Mouse (Mus musculus) layer of hippocampus, adult 8-10 months (tissue): ENCODE measurements around the gene Olfr324. TPM values are rescaled to one million over a fixed set of nuclear protein-coding genes. Genes with fewer than 3 reads are reported as not detected.

Experiments used
- DNase-seq, 2 experiments: peaks; one replicate each; pipeline ENCODE4 v3.0.0; 2022; ENCODE audit warnings: low spot score in 2 of 2
- total RNA-seq, 4 experiments: library from RNA; stranded (reverse); gene quantifications; 2 replicates each; pipeline ENCODE4 v1.2.4; 2022

Gene Olfr324
- not detected for total RNA-seq

DNA sequence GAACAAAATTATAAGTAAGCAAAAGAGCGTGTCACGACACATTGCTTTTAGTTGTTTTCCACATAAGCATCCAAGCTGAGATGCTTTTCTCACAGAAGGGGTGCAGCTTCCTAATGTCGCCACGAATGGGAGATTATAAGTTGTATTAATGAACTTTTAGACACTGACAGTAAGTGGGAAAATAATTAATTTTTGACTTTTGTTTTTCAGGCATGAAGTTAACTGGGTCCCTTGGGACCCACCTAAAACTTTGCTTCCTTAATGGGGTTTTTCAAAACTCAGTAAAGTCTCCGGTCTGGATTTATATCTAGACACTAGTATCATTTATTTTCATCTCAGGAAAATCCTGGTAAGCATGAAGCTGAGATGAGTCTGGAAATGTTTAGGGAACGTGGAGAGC, at the start of gene Olfr324:
Gene Olfr324, plus strand, starts transcription at position 301 of the 400 bp plus-strand sequence.
- no peak for DNase-seq

DNA sequence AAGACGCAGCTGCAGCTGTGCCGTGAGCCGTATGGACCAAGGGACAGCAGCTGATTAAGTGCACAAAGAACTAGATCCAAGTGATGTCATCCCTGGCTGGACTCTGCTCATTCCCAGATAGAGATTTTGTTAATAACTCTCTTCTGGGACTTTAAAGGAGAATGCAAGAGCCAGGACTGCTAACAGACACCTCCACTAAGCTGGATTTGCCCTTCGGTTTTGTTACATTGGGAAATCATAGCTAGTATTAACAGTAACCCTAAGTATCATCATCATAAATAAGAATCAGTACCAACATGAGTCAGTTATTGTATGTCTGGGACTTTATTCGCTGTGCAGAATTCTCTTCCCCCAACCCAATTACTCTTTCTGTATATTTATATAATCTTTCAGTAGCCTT, 48.6 kb upstream of the Olfr324 start, which contains the start of gene Olfr329-ps:
Gene Olfr329-ps, minus strand, starts transcription at position 101 of the 400 bp plus-strand sequence.
- no peak for DNase-seq

DNA sequence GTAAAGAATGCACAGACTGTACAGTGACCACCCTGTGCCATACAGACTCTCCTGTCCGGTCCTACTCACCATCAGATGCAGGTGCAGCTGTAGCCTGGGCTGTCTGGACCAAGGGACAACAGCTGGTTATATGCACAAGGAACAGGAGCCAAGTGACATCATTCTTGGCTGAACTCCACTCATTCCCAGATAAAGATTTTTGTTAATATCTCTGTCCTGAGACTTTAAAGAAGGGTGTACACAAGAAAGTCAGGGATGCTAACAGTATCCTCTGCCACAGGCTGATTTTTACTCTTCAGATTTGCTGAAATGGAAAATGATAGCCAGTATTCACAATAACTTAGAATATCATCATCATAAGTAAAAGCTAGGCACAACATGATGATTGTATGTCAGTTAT, 39.4 kb upstream of the Olfr324 start, which contains the start of gene Olfr328:
Gene Olfr328, minus strand, starts transcription at position 101 of the 400 bp plus-strand sequence.
- no peak for DNase-seq

GRCm38 (mm10) chr11:58570405-58570804, 24.5 kb upstream of the Olfr324 start, which contains the start of gene Olfr224:
TSS of gene Olfr224 (minus strand) at chr11:58570553.
- no peak for DNase-seq

DNA sequence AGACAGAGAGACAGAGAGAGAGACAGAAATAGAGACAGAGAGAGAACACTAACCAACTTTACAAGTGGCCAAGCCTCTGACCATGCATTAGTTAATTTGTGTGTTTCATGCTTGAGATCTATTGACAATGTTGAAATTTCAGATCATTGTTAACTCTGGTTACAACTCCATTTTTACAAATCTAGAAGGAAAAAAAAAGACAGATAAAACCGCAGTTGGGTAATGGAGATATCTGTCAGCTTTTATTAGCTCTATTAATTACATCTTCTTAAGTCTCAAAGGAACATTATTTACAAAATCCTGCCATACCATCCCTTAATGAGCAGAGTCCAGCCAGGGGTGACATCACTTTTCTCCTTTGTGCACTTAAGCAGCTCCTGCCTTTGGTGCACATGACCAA, 17.5 kb upstream of the Olfr324 start, which contains the start of gene Olfr325:
Gene Olfr325, plus strand, starts transcription at position 301 of the 400 bp plus-strand sequence.
- no peak for DNase-seq

GRCm38 (mm10) chr11:58578636-58579035, 16.3 kb upstream of the Olfr324 start:
- DNase-seq: peak; percentile 15 to 37

DNA sequence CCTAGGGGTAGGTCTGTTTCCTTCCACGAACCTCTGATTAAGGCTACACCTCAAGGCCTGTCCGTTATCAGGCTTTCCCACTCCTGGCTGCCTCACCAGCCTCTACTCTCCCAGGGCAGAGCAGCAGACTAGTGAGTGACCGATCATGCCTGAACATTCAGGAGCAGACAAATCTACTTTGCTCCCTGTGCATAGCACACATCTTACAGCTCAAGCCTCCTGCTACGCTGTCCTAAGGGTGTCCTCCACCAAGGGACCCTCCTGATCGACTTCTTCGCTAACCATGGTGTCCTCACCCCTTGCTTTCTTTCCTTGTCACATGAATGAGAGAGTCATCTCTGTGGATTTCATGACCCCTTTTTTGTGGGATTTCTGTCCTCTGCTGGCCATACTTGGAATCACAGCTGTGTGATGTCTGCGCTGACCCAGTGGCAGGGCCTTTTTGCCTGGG, 7.0 kb upstream of the Olfr324 start:
- DNase-seq: peak; percentile 4 to 21

DNA sequence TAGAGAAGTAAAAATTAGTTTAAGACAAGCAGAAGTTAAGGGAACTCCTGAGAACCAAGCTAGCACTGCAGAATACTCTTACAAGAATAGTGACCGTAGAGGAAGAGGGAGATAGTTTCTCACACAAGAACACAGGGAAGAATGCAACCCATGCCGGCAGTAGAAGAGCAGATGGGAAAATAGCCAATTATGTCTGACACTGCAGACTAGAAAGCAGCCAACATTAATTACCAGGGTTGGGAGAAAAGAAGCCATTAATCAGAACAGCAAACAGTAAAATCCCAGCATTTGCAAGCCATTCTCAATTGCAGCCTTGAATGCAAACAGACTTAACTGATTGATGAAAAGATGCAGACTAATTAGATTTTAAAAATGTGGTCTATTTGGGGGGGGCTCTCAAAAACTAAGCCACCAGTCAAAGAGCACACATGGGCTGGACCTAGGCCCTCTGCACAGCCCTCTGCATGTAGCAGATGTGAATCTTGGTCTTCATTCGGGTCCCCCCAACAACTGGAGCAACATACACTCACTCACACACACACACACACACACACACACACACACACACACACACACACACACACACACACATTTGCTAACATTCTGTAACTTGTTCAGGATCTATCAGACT, 6.2 kb upstream of the Olfr324 start:
- DNase-seq: no peak

DNA sequence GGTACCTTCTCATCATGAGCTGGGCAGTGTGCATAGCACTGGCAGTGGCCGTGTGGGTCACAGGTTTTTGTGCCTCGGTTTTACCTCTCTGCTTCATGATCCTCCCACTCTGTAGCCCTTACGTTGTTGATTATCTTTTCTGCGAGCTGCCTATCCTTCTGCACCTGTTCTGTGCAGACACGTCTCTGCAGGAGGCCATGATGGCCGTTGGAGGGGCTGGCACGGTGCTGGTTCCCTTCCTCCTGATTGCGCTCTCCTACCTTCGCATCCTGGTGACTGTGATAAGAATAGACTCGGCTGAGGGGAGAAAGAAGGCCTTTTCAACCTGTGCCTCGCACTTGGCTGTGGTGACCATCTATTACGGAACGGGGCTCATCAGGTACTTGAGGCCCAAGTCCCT, 2.9 kb downstream of the Olfr324 start:
- DNase-seq: no peak

GRCm38 (mm10) chr11:58602062-58602461, 7.1 kb downstream of the Olfr324 start:
- no peak for DNase-seq

- no peak for DNase-seq
These were observed 8.1 kb downstream of the Olfr324 start for GRCm38 (mm10) chr11:58602800-58603560.

DNA sequence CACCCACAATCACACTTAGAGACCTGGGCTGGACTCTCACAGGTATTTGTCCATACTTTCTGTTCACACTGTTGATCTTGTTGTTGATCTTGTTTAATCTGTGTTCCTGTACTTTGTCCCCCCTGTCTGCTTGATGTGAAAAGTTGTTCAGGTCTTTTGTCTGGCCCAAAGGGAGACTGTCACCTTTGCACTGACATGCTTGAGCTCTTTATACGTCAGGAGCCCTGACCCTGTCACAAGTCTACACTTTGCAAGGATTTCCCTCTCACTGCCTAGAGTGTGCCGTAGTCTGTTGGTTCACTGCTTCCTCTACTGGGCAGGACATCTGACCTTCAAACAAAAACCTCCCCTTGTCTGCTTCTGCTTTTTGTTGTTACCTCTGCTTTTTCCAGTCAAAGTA, 9.8 kb downstream of the Olfr324 start:
- DNase-seq: no peak

- no peak for DNase-seq
These were observed 10.3 kb downstream of the Olfr324 start for GRCm38 (mm10) chr11:58605228-58605627.

GRCm38 (mm10) chr11:58606177-58606919, 11.4 kb downstream of the Olfr324 start:
- no peak for DNase-seq

DNA sequence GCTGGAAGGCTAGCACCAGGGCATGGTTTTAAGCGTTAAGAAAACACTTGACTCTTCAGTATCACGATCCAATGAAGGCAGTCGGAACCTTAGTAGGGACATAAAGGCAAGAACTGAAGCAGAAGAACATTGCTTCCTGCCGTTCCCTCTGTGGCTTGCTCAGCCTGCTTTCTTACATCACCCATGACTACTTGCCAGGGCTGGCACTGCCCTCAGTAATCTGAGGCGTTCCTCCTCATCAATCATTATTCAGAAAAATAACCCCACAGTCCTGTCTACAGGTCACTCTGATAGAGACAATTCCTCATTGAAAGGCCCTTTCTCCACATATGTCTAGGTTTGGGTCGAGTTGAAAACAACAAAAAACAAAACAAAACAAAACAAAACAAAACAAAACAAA, 12.1 kb downstream of the Olfr324 start:
- DNase-seq: no peak

- no peak for DNase-seq
These were observed 18.4 kb downstream of the Olfr324 start for GRCm38 (mm10) chr11:58613359-58613758.

GRCm38 (mm10) chr11:58614526-58614925, 19.6 kb downstream of the Olfr324 start:
- DNase-seq: no peak

- DNase-seq: no peak
These were observed 21.1 kb downstream of the Olfr324 start, which contains the start of gene 2210407C18Rik for GRCm38 (mm10) chr11:58615975-58616374. TSS of gene 2210407C18Rik (minus strand) at chr11:58616075.

GRCm38 (mm10) chr11:58618369-58618768, 23.5 kb downstream of the Olfr324 start:
- no peak for DNase-seq

DNA sequence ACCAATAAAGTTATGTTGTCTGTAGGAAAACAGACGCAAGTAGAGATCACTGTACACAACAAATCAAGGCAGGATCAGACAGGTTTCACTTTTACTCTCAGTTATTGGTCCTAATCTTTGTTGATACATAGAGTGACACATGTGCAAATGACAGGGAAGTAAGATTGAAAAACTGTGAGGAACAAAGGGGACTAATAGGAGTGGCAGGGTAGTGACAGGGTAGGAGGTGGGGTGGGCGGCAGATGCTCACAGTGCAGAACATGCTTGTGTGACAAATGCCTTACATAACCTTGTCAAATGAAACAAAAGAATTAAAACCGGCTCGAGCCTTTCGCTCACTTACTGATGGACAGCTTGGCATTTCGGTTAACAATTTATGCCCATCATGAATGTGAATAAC, 23.9 kb downstream of the Olfr324 start:
- peak; percentile 9 to 19 for DNase-seq

DNA sequence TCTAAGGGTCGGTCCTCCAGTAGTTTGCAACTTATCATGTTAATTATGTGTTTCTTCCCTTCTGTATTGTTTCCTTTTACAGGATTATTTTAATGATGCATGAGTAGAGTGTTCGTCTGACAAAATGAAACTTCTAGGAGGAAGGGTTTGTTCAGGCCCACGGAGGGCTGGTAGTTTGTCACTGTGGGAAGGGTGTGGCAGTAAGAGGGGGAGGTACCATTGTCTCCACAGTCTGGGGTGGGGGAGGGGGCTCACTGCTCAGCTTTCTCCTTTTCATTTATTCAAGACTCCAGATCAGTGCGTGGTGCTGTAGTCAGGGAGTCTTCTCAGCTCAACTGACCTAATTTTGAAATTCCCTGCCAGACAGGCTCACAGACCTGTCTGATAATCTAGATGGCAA, 31.2 kb downstream of the Olfr324 start:
- DNase-seq: no peak

DNA sequence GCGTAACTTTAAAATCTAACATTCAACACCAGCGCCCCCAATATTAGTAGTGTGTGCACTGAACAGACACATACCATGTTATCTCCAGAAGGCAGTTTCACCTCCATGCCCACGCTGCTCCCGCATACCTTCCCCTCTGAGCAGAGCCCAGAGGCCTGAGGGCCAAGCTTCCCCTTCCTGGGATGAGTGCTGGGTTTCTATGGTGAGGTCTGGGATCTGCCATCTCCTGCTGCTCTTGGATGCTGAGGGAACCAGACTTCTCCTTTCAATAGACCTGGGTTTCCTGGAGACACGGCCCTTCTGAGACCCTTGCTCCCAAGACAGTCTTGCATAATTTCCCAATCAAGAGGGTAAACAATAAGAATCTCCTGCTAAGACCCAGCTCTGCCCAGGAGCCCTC, 35.5 kb downstream of the Olfr324 start, which contains the start of gene Olfr323:
Gene Olfr323, minus strand, starts transcription at position 101 of the 400 bp plus-strand sequence.
- no peak for DNase-seq
